Mouse (Mus musculus): ENCODE measurements at regions not wholly inside any gene's neighbourhood (a gene's known extent, or its start where the extent isn't known, plus 50 kb on each side); places are given as distances from the start of the nearest gene placed in this dataset.

DNA sequence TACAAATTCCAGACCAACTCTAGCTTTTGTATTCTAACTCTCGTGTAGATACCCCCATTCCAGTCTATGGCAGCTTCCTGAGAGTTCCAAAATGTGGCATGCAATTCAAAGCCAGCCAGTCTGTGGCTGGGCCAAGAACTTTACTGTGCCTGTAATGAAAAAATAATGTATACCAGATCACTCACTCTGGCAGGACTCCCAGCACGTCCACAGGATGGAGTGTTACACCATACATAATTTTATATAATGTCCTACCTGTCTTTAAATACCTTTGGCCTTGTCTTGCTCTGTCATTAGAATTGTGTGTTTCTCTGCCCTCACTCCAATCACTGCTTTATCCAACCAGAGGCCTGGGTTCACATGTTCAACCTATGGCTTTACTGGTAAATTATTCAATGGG, 301.8 kb downstream of the Ttll7 start:
- 17% methylated on average over 2 of the region's 2 CpGs for WGBS
- no peaks in the 10 kb centered on the region; the same call in 1 of the 2 replicates for H3K27me3 ChIP-seq
- H3K27ac ChIP-seq, result peak overlapping the region; percentile 56; the same call in 1 of the 2 replicates
- no peak overlapping the region for H3K4me3 ChIP-seq
- ATAC-seq (ENCODE audit: low FRiP score, low read depth), result peak; percentile 89
- H3K4me1 ChIP-seq, result peaks cover 21% of the 10 kb centered on the region
- no peak overlapping the region for H3K4me2 ChIP-seq (replicated peaks)
- H3K9me3 ChIP-seq, result no peaks in the 10 kb centered on the region
- H3K36me3 ChIP-seq, result no peaks in the 10 kb centered on the region
- H3K9ac ChIP-seq, result no peak overlapping the region

DNA sequence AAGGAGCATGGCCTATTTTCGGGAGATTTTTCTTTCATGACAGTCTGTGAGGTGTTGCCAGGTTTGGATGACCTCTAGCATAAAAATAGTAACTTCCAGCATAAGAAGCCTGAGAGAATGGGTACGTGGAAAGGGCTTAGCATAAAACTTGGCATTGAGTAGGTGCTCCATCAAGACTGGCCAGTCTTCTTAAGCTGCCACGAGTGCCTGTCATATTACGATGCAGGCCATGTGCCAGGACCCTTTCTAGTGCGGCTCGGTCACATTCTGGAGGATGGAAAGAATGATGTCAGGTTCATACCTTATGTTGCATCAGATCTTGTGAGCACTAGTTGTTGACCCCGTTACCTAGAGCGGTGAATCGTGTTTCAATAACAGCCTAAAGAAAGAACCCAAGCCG, 311.0 kb downstream of the Ttll7 start:
- Histone ChIP-seq H3K9ac (no peak overlapping the region), H3K4me1 (peaks cover 30% of the 10 kb centered on the region), H3K4me2 (replicated peaks) (no peak overlapping the region), H3K27me3 (peaks cover 3% of the 10 kb centered on the region; the same call in 1 of the 2 replicates), H3K4me3 (no peak overlapping the region), H3K9me3 (no peaks in the 10 kb centered on the region), H3K27ac (no peak overlapping the region), H3K36me3 (no peaks in the 10 kb centered on the region)
- ATAC-seq (ENCODE audit: low FRiP score, low read depth), result no peak
- WGBS, result 77% methylated on average over 10 of the region's 10 CpGs

DNA sequence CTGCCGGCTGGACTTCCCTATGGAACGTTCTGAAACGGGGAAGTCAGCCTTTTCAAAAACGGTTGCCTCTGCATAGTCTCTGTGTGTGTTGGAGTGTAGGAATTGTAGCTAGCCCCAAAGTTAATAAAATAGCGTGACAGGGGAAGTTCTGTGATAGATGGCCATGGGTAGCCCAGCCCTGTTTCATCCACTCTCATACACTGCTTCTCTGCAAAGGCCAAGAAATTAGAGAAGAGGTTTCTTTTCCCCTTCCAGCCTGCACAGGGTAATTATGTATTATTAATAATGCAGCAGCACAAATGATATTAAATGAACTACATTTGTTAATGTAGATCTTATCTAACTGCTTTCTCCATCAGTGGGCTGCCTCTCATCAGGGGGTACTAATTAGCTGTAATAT, 311.4 kb downstream of the Ttll7 start:
- Histone ChIP-seq H3K4me2 (replicated peaks) (no peak overlapping the region), H3K36me3 (no peaks in the 10 kb centered on the region), H3K27me3 (peaks cover 3% of the 10 kb centered on the region; the same call in 1 of the 2 replicates), H3K9me3 (no peaks in the 10 kb centered on the region), H3K4me3 (no peak overlapping the region), H3K27ac (no peak overlapping the region), H3K9ac (no peak overlapping the region), H3K4me1 (peaks cover 28% of the 10 kb centered on the region)
- WGBS, result 79% methylated on average over 5 of the region's 5 CpGs
- ATAC-seq (ENCODE audit: low FRiP score, low read depth), result no peak

DNA sequence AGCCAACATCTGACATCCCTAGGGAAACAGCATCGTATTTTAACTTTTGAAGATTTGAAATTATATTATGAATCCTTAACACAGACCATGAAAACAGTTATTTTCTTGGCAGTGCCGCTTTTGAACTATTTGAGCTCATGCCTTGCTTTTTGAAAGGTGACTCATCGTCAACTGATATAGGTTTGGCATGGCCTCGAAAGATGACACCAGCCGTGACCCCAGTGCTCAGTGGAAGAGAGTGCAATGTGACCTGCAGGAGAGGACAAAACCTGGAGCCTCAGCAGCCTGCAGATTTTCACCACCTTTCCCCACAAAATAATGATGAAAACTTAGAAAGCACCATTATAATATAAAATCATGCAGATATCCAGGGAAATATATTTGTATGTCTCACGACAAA, 312.8 kb downstream of the Ttll7 start:
- no peak for ATAC-seq (ENCODE audit: low FRiP score, low read depth)
- WGBS, result 84% methylated on average over 6 of the region's 6 CpGs
- Histone ChIP-seq H3K4me3 (no peak overlapping the region), H3K4me1 (peaks cover 28% of the 10 kb centered on the region), H3K9ac (no peak overlapping the region), H3K36me3 (no peaks in the 10 kb centered on the region), H3K9me3 (no peaks in the 10 kb centered on the region), H3K27ac (no peak overlapping the region), H3K4me2 (replicated peaks) (no peak overlapping the region), H3K27me3 (no peaks in the 10 kb centered on the region)

DNA sequence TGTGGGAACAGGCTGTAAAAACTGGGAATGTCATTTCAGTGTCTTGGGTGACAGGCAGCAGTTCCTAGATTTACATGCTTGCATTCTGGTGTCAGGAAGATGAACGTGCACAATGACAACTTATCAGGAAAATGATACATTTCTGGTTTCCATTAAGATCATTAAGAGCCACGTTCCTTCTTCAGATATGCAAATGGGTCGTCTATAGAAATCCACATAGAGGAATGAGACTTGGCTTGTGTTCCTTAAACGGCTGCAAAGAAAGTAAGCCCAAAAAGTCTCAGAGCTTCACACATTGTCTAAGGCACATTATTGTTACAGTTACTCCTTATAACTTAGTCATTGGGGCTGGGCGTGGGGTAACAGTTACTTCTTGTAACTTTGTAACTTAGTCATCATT, 314.4 kb downstream of the Ttll7 start:
- no peaks in the 10 kb centered on the region for H3K27me3 ChIP-seq
- no peak for ATAC-seq (ENCODE audit: low FRiP score, low read depth)
- no peak overlapping the region for H3K4me2 ChIP-seq (replicated peaks)
- no peaks in the 10 kb centered on the region for H3K36me3 ChIP-seq
- WGBS, result 75% methylated on average over 5 of the region's 5 CpGs
- H3K4me3 ChIP-seq, result no peak overlapping the region
- no peak overlapping the region for H3K9ac ChIP-seq
- H3K9me3 ChIP-seq, result no peaks in the 10 kb centered on the region
- peaks cover 30% of the 10 kb centered on the region for H3K4me1 ChIP-seq
- no peak overlapping the region for H3K27ac ChIP-seq

DNA sequence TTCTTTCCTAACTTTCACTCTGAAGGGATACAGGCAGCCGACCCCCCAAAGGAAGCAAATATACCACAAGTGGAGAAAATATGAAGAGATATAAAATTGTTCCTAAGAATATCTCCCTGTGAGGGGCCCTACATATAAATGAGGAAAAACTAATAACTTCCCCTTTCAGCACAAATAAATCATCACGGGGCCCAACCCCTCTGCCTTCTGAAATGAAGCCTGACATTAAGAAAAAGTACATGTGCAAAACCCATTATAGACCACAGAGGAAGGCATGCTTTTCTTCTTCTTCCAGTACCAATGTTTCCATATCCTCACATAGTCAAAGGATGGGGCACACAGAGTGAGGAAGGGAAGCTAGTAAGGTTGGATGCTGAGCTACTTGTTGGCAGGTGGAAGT, 317.0 kb downstream of the Ttll7 start:
- Histone ChIP-seq H3K36me3 (no peaks in the 10 kb centered on the region), H3K9me3 (no peaks in the 10 kb centered on the region), H3K4me1 (0 out of 2 replicates have a peak, but pooled peaks cover 14% of the 10 kb centered on the region), H3K27me3 (no peaks in the 10 kb centered on the region; the same call in 1 of the 2 replicates), H3K4me2 (replicated peaks) (no peak overlapping the region), H3K4me3 (no peak overlapping the region), H3K9ac (no peak overlapping the region), H3K27ac (no peak overlapping the region)
- WGBS, result 63% methylated on average over 2 of the region's 2 CpGs
- no peak for ATAC-seq (ENCODE audit: low FRiP score, low read depth)

DNA sequence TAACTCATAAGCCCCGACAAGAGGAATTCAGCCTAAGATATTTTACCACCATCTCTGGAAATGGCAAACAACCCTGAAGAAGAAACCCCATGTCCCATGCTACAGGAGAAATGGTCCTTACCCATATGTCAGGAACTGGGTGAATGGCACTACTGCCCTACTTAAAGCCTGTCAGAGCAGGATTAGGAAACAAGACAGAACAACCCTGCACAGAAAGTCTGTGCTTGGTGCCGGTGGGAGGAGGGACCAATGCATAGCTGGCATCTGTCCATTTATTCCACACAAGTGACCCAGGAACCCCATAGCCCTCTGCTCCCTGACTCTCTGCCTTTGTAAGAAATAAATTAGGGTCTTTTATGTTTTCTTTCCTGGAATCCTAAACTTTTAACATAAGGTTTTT, 317.9 kb downstream of the Ttll7 start:
- H3K36me3 ChIP-seq, result no peaks in the 10 kb centered on the region
- H3K9me3 ChIP-seq, result no peaks in the 10 kb centered on the region
- WGBS, result 70% methylated on average over 2 of the region's 2 CpGs
- H3K27me3 ChIP-seq, result no peaks in the 10 kb centered on the region; the same call in 1 of the 2 replicates
- no peak overlapping the region for H3K27ac ChIP-seq
- no peak overlapping the region for H3K9ac ChIP-seq
- 0 out of 2 replicates have a peak, but pooled peaks cover 9% of the 10 kb centered on the region for H3K4me1 ChIP-seq
- no peak overlapping the region for H3K4me3 ChIP-seq
- H3K4me2 ChIP-seq (replicated peaks), result no peak overlapping the region
- ATAC-seq (ENCODE audit: low FRiP score, low read depth), result no peak

DNA sequence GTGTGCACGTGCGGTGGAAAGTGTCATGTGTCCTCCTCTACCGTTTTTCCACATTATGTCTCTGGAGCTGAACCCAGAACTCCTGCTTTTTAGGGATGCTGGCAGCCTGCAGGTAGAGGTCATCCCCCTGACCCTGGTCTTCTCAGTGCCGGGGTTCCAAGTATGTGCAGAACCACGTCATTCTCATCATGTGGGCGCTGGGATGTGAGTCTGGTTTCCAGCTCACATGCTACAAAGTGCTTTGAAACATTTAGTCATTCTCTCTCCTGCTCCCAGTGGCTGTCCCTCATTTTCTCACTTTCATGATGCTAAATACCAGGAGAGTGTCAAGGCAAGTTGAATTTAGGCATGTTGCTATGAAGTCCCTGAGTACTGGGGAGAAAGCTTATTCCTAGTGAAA, 326.6 kb downstream of the Ttll7 start:
- H3K9me3 ChIP-seq, result no peaks in the 10 kb centered on the region
- H3K4me1 ChIP-seq, result peaks cover 16% of the 10 kb centered on the region
- H3K4me2 ChIP-seq (replicated peaks), result no peak overlapping the region
- no peak overlapping the region for H3K4me3 ChIP-seq
- no peak for ATAC-seq (ENCODE audit: low FRiP score, low read depth)
- peaks cover 22% of the 10 kb centered on the region for H3K27me3 ChIP-seq
- no peaks in the 10 kb centered on the region for H3K36me3 ChIP-seq
- H3K27ac ChIP-seq, result no peak overlapping the region
- H3K9ac ChIP-seq, result no peak overlapping the region
- WGBS, result 77% methylated on average over 6 of the region's 6 CpGs

DNA sequence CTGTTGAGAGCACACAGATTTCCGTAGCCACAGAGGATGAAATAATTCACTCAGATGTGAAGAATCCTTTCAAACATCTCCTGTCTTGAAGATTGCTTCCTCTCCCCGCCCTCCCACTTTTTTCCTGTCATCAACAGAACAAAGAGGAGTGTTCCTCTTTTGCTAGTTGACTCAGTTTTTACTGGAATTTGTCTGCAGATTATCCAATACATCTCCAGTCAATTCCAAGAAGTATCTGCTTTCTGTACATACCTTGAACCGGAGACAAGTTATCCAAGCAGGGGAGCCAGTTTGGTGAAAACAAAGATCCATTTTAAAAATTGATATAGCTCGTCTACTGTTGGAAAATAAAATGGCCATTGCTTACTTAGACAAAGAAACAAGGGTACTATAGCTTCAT, 328.5 kb downstream of the Ttll7 start:
- Histone ChIP-seq H3K9me3 (no peaks in the 10 kb centered on the region), H3K9ac (no peak overlapping the region), H3K36me3 (no peaks in the 10 kb centered on the region), H3K4me1 (peaks cover 16% of the 10 kb centered on the region), H3K27me3 (peaks cover 22% of the 10 kb centered on the region), H3K4me2 (replicated peaks) (no peak overlapping the region), H3K27ac (no peak overlapping the region), H3K4me3 (no peak overlapping the region)
- no peak for ATAC-seq (ENCODE audit: low FRiP score, low read depth)
- WGBS, result 74% methylated on average over 4 of the region's 4 CpGs

DNA sequence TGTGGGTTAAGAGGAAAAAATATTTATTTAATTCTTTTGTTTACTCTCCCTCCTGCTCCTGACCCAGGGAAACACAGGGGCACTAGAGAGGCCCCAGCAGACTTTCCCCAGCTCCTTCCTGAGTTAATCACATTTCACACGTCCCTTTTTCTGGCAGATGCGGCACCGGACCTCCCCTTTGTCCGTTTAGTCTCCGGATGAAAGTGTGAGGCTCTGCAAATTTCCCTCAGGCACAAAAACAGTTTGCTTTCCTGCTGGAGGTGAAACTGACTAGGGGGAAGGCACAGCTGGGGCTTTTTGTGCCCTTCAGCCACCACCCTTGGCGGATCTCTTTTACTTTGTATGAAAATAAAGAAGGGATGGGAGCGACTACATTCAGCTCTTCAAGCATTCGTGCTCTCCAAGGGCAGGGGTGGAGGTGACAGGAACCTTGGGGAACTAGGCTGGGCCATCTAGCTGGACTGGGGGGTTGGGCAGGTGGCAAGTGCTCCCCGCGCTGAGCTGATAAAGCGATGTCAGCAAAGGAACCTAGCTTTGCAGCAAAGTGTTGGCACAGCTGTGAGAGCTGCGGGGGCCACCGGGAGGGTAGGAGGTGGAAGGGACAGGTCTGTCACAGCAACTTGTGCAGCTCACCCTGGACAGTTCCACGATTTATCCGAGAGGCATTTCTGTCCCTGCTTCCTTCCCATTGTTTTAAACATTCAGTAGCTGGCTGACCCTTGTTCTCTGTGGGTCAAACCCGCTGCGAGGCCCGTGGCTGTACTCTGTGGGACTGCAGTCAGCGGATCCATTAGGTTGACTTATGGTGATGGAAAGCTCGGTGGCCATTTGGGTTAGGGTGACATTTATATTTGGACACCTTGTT, 329.6 kb downstream of the Ttll7 start:
- Histone ChIP-seq H3K4me2 (replicated peaks) (peak overlapping the region; percentile 41), H3K9ac (peak overlapping the region; percentile 10; the same call in 1 of the 2 replicates), H3K27ac (no peak overlapping the region), H3K4me3 (no peak overlapping the region), H3K36me3 (no peaks in the 10 kb centered on the region), H3K27me3 (peaks cover 22% of the 10 kb centered on the region), H3K9me3 (no peaks in the 10 kb centered on the region), H3K4me1 (peaks cover 16% of the 10 kb centered on the region)
- WGBS, result 5% methylated on average over 20 of the region's 20 CpGs
- ATAC-seq (ENCODE audit: low FRiP score, low read depth), result no peak

DNA sequence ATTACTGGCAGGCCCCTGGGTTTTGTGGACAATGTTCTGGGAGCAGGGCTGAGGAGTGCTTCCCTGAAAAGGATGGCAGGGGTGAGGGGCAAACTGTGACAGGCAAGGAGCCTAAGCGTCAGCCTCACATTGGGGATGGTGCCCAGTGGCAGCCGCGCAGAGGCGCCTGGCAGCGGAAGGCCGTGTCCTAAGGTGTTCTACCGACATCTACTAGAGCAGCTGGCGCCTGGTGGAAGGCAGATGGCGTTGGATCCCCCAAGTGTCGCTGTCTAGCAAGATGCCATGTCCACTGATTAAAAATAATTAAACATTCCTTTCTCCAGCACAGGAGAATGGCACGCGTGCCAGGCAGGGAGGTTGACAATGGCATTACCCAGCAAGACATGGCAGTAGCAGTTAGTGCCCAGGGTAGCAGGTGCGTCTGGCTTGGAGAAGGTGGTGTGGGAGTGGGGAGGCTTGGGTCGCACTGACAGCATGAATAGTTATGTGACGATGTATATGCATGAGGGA, 330.3 kb downstream of the Ttll7 start:
- 46% methylated on average over 15 of the region's 15 CpGs for WGBS
- no peak overlapping the region for H3K9ac ChIP-seq
- H3K4me2 ChIP-seq (replicated peaks), result peak overlapping the region; percentile 41
- H3K27me3 ChIP-seq, result peaks cover 22% of the 10 kb centered on the region
- H3K4me1 ChIP-seq, result peaks cover 16% of the 10 kb centered on the region
- no peak for ATAC-seq (ENCODE audit: low FRiP score, low read depth)
- H3K9me3 ChIP-seq, result no peaks in the 10 kb centered on the region
- no peak overlapping the region for H3K27ac ChIP-seq
- no peak overlapping the region for H3K4me3 ChIP-seq
- H3K36me3 ChIP-seq, result no peaks in the 10 kb centered on the region

DNA sequence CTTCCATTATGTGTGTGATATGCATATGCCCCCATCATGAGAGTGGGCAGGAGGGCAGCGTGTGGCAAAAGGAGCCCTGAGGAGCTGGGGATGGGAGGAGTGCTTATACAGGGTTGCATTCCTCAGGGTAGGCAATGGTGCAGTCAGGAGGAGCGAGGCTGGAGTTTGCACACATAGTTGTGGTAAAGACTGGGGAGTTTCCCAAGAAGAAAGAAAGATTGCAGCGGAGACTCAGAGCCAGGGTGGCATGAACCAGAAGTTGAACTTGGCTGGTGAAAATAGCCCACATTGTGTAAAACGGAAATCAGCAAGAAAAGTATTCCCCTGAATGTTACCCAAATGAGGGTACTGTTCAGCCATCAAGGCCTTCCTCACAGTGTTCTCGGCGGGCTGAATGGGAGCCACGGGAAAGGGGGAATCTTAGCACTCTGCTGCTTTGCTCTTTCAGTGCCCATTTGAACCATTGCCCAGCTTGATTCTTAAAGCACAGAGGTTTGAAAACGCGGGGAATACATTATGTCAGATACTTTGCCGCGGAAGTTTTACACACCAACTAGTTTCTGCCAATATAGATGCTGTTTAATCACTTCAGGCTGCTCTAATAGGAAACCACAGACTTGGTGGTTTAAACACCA, 331.6 kb downstream of the Ttll7 start:
- Histone ChIP-seq H3K27ac (no peak overlapping the region), H3K4me2 (replicated peaks) (no peak overlapping the region), H3K27me3 (peaks cover 22% of the 10 kb centered on the region), H3K9me3 (no peaks in the 10 kb centered on the region), H3K4me3 (no peak overlapping the region), H3K4me1 (peaks cover 16% of the 10 kb centered on the region), H3K9ac (no peak overlapping the region), H3K36me3 (no peaks in the 10 kb centered on the region)
- 61% methylated on average over 11 of the region's 11 CpGs for WGBS
- ATAC-seq (ENCODE audit: low FRiP score, low read depth), result no peak
